Mouse (Mus musculus) bone marrow, adult 2 months (tissue): Measurements from ENCODE around the gene Trim69. TPM values are rescaled to one million over a fixed set of nuclear protein-coding genes. Genes with fewer than 3 reads are reported as not detected.

ENCODE experiments used
- H3K27ac ChIP-seq: fragments of 200-500 bp; 2 replicates; pipeline ENCODE4 v1.5.1; 2012; ENCODE audit warnings: low read depth, mild to moderate bottlenecking, control low read depth, inconsistent platforms, low read length; ENCODE audit not compliant: control insufficient read depth, poor library complexity, insufficient read depth
- H3K4me1 ChIP-seq: fragments of 200-500 bp; 2 replicates; pipeline ENCODE4 v1.6.1; 2011; ENCODE audit warnings: low read length; ENCODE audit not compliant: control insufficient read depth, insufficient read depth
- H3K4me3 ChIP-seq: fragments of 200-500 bp; replicated peaks from 2 replicates; pipeline ENCODE3; 2011; ENCODE audit warnings: mild to moderate bottlenecking, low read depth, low read length, control low read depth; ENCODE audit not compliant: control insufficient read depth
- CTCF ChIP-seq: fragments of 200-500 bp; IDR thresholded peaks from 2 replicates; pipeline ENCODE4 v1.5.1; 2011; ENCODE audit warnings: low read length, control low read depth; ENCODE audit not compliant: control insufficient read depth, insufficient read depth
- POLR2A ChIP-seq: fragments of 200-500 bp; IDR thresholded peaks from 2 replicates; pipeline ENCODE4 v1.6.1; 2011; ENCODE audit warnings: low read depth, mild to moderate bottlenecking, control low read depth, low read length, borderline replicate concordance; ENCODE audit not compliant: control insufficient read depth
- WGBS: fragments of 180-500 bp; shearing (Covaris S2); methylation state at CpG from one replicate; pipeline ENCODE4 v1.1.7; 2018; 5-methylcytosine and 5-hydroxymethylcytosine counted together
- polyA plus RNA-seq: library from polyadenylated mRNA; stranded (reverse); fragments of >200 nt; gene quantifications from 2 replicates; pipeline ENCODE4 v1.2.4, GENCODE M21; 2011; ENCODE audit warnings: low replicate concordance; ENCODE audit not compliant: missing spikeins, insufficient read depth, insufficient read length

Gene Trim69
- polyA plus RNA-seq, result not detected in 2 replicates

GRCm38 (mm10) chr2:122160680-122161079 lies at the start of gene Trim69:
TSS of gene Trim69 (plus strand) at chr2:122160700.
- 44% methylated on average over 2 of the region's 2 CpGs for WGBS
- TF ChIP-seq CTCF (peak; percentile 85), POLR2A (no peak)
- Histone ChIP-seq H3K27ac (no peak within 1 kb of the TSS), H3K4me1 (peaks cover 6% of the 10 kb centered on the region; the same call in 1 of the 2 replicates), H3K4me3 (no peak within 1 kb of the TSS)

GRCm38 (mm10) chr2:122116888-122117287 lies 43.6 kb upstream of the Trim69 start:
- TF ChIP-seq POLR2A (no peak), CTCF (no peak)
- H3K4me1 ChIP-seq, result no peaks in the 10 kb centered on the region; the same call in 1 of the 2 replicates
- 91% methylated on average over 2 of the region's 2 CpGs for WGBS
- H3K4me3 ChIP-seq, result no peak overlapping the region
- H3K27ac ChIP-seq, result no peak overlapping the region

- no peaks in the 10 kb centered on the region; the same call in 1 of the 2 replicates for H3K4me1 ChIP-seq
- TF ChIP-seq POLR2A, result peak; percentile 99
- no peak for TF ChIP-seq CTCF
- under 1% methylated on average over 47 of the region's 47 CpGs for WGBS
- H3K4me3 ChIP-seq, result peak within 1 kb of the TSS; percentile 76
- peak within 1 kb of the TSS; percentile 95 for H3K27ac ChIP-seq
Observed at GRCm38 (mm10) chr2:122117961-122118958, 42.2 kb upstream of the Trim69 start, which contains the start of gene Spg11. TSS of gene Spg11 (minus strand) at chr2:122118386.

- no peak overlapping the region for H3K27ac ChIP-seq
- no peak for TF ChIP-seq POLR2A
Observed at GRCm38 (mm10) chr2:122125680-122126572, 34.6 kb upstream of the Trim69 start.

GRCm38 (mm10) chr2:122126765-122127347 lies 33.6 kb upstream of the Trim69 start:
- TF ChIP-seq CTCF, result no peak
- no peak for TF ChIP-seq POLR2A
- WGBS, result 6% methylated on average over 5 of the region's 5 CpGs
- Histone ChIP-seq H3K27ac (no peak overlapping the region), H3K4me3 (no peak overlapping the region), H3K4me1 (peaks cover 2% of the 10 kb centered on the region; the same call in 1 of the 2 replicates)

More at GRCm38 (mm10) chr2:122125680-122126572, 34.6 kb upstream of the Trim69 start:
- Histone ChIP-seq H3K4me1 (peaks cover 2% of the 10 kb centered on the region; the same call in 1 of the 2 replicates), H3K4me3 (no peak overlapping the region)
- WGBS, result 21% methylated on average over 12 of the region's 12 CpGs

- Histone ChIP-seq H3K27ac (no peak overlapping the region), H3K4me3 (no peak overlapping the region), H3K4me1 (peaks cover 2% of the 10 kb centered on the region; the same call in 1 of the 2 replicates)
- 97% methylated on average over 4 of the region's 4 CpGs for WGBS
- TF ChIP-seq CTCF, result no peak
- no peak for TF ChIP-seq POLR2A
Observed at GRCm38 (mm10) chr2:122127635-122128034, 32.9 kb upstream of the Trim69 start.

GRCm38 (mm10) chr2:122132078-122132477 lies 28.4 kb upstream of the Trim69 start:
- H3K4me1 ChIP-seq, result no peaks in the 10 kb centered on the region; the same call in 1 of the 2 replicates
- WGBS, result 46% methylated on average over 2 of the region's 2 CpGs
- no peak overlapping the region for H3K27ac ChIP-seq
- H3K4me3 ChIP-seq, result no peak overlapping the region
- TF ChIP-seq CTCF (no peak), POLR2A (no peak)
